Mouse (Mus musculus) heart, embryonic 15.5 days (tissue): ENCODE measurements around the gene Gm5105. TPM values are rescaled to one million over a fixed set of nuclear protein-coding genes. Genes with fewer than 3 reads are reported as not detected.

Experiments
- ATAC-seq: fragments of 200-750 bp; cut with Nextera tagmentation; replicated peaks from 2 replicates; pipeline ENCODE4 v1.8.0; 2017; ENCODE audit warnings: low read depth, moderate TSS enrichment; ENCODE audit not compliant: insufficient number of reproducible peaks, insufficient read depth, low FRiP score
- H3K27ac ChIP-seq: fragments of 300-500 bp; sonication (generic); 2 replicates; pipeline ENCODE4 v1.5.1; 2015; ENCODE audit warnings: mild to moderate bottlenecking, inconsistent platforms
- H3K27me3 ChIP-seq: fragments of 300-500 bp; sonication (generic); 2 replicates; pipeline ENCODE4 v1.6.1; 2015; ENCODE audit warnings: inconsistent platforms
- H3K36me3 ChIP-seq: fragments of 300-500 bp; sonication (generic); 2 replicates; pipeline ENCODE4 v1.6.1; 2015; ENCODE audit warnings: mild to moderate bottlenecking, inconsistent platforms
- H3K4me1 ChIP-seq: fragments of 300-500 bp; sonication (generic); replicated peaks from 2 replicates; pipeline ENCODE4 v1.6.1; 2015; ENCODE audit warnings: inconsistent platforms
- H3K4me2 ChIP-seq: fragments of 300-500 bp; sonication (generic); 2 replicates; pipeline ENCODE4 v1.6.1; 2015; ENCODE audit warnings: inconsistent platforms, mild to moderate bottlenecking, moderate library complexity
- H3K4me3 ChIP-seq: fragments of 300-500 bp; sonication (generic); 2 replicates; pipeline ENCODE4 v1.5.1; 2015; ENCODE audit warnings: mild to moderate bottlenecking, inconsistent platforms
- H3K9ac ChIP-seq: fragments of 300-500 bp; sonication (generic); 2 replicates; pipeline ENCODE4 v1.6.1; 2015; ENCODE audit warnings: mild to moderate bottlenecking, inconsistent platforms
- H3K9me3 ChIP-seq: fragments of 300-500 bp; sonication (generic); replicated peaks from 2 replicates; pipeline ENCODE4 v1.6.1; 2016; ENCODE audit warnings: inconsistent platforms
- WGBS: fragments of 180-500 bp; shearing (Covaris S2); methylation state at CpG from one replicate; pipeline ENCODE4 v1.1.7; 2015; ENCODE audit warnings: mixed read lengths; 5-methylcytosine and 5-hydroxymethylcytosine counted together
- polyA plus RNA-seq: library from polyadenylated mRNA; unstranded; fragments of >200 nt; fragmentation: Nextera tagmentation; extraction: Ambion mirVana; gene quantifications from 2 replicates; pipeline ENCODE4 v1.2.1, GENCODE M21; 2015

Gm5105 gene
- polyA plus RNA-seq, 1 experiment from 2014 or later, result 0.58 TPM

DNA sequence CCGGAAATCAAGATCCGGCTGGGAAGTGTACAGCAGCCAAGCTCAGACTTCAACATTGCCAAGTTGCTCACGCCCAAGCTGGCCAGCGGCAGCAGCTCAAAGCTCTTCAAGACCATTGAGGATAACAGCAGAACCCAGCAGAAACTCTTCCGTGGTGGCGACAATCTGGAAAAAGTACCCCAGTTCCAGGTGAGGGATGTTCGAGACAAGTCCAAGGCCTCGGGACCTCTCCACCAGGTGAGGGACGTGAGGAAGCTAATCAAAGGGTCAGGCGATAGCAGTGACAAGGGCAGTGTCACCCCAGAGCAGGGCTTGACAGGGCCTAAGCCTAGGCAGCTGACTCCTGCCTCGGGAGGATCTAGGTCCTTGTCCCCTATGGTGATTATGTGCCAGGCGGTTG lies 915 bp upstream of the Gm5105 start:
- Histone ChIP-seq H3K36me3 (no peaks in the 10 kb centered on the region), H3K9ac (peak overlapping the region; percentile 65), H3K9me3 (no peaks in the 10 kb centered on the region), H3K4me3 (peak overlapping the region; percentile 53), H3K4me2 (peak overlapping the region; percentile 76), H3K27me3 (no peaks in the 10 kb centered on the region), H3K27ac (peak overlapping the region; percentile 85), H3K4me1 (peaks cover 26% of the 10 kb centered on the region)
- WGBS, result 82% methylated on average over 12 of the region's 12 CpGs
- ATAC-seq, result no peak

- Histone ChIP-seq H3K9me3 (no peaks in the 10 kb centered on the region), H3K4me2 (peak overlapping the region; percentile 76), H3K4me1 (peaks cover 23% of the 10 kb centered on the region), H3K9ac (peak overlapping the region; percentile 65), H3K27me3 (no peaks in the 10 kb centered on the region), H3K4me3 (peak overlapping the region; percentile 53), H3K27ac (peak overlapping the region; percentile 96), H3K36me3 (no peaks in the 10 kb centered on the region)
- 67% methylated on average over 20 of the region's 20 CpGs for WGBS
- ATAC-seq, result no peak
These were observed 786 bp downstream of the Gm5105 start for GRCm38 (mm10) chr3:138066348-138066856.

- Histone ChIP-seq H3K36me3 (no peaks in the 10 kb centered on the region), H3K27ac (peak overlapping the region; percentile 96), H3K4me1 (peaks cover 27% of the 10 kb centered on the region), H3K4me3 (peak overlapping the region; percentile 53), H3K9ac (peak overlapping the region; percentile 65), H3K9me3 (no peaks in the 10 kb centered on the region), H3K27me3 (no peaks in the 10 kb centered on the region), H3K4me2 (peak overlapping the region; percentile 76)
- no peak for ATAC-seq
- WGBS, result 73% methylated on average over 16 of the region's 16 CpGs
These were observed 1.3 kb downstream of the Gm5105 start for GRCm38 (mm10) chr3:138065930-138066329.

GRCm38 (mm10) chr3:138064732-138065645 lies 2.2 kb downstream of the Gm5105 start, which contains the start of gene 1110002E22Rik:
Gene 1110002E22Rik (plus strand): TSS chr3:138065052.
- Histone ChIP-seq H3K27ac (peak within 1 kb of the TSS; percentile 96), H3K4me2 (peak within 1 kb of the TSS; percentile 76), H3K4me3 (peak within 1 kb of the TSS; percentile 53), H3K36me3 (no peaks in the 10 kb centered on the region), H3K4me1 (peaks cover 36% of the 10 kb centered on the region), H3K9me3 (no peaks in the 10 kb centered on the region), H3K27me3 (no peaks in the 10 kb centered on the region), H3K9ac (peak within 1 kb of the TSS; percentile 65)
- WGBS, result 44% methylated on average over 33 of the region's 33 CpGs
- ATAC-seq, result peak; percentile 48

- H3K36me3 ChIP-seq, result no peaks in the 10 kb centered on the region
- peak overlapping the region; percentile 13; the same call in 1 of the 2 replicates for H3K9ac ChIP-seq
- ATAC-seq, result peak; percentile 60
- H3K27me3 ChIP-seq, result no peaks in the 10 kb centered on the region
- no peak overlapping the region for H3K4me3 ChIP-seq
- peak overlapping the region; percentile 96 for H3K27ac ChIP-seq
- WGBS, result 29% methylated on average over 14 of the region's 14 CpGs
- no peaks in the 10 kb centered on the region for H3K9me3 ChIP-seq
- H3K4me1 ChIP-seq, result peaks cover 37% of the 10 kb centered on the region
- H3K4me2 ChIP-seq, result peak overlapping the region; percentile 76
These were observed 3.4 kb downstream of the Gm5105 start for GRCm38 (mm10) chr3:138063731-138064329.

GRCm38 (mm10) chr3:138062673-138063072 lies 4.5 kb downstream of the Gm5105 start:
- no peaks in the 10 kb centered on the region for H3K36me3 ChIP-seq
- WGBS, result 72% methylated on average over 4 of the region's 4 CpGs
- H3K4me2 ChIP-seq, result no peak overlapping the region
- no peaks in the 10 kb centered on the region for H3K9me3 ChIP-seq
- no peak overlapping the region for H3K9ac ChIP-seq
- no peaks in the 10 kb centered on the region for H3K27me3 ChIP-seq
- 0 out of 2 replicates have a peak overlapping the region, but pooled peaks have one; percentile 7 for H3K27ac ChIP-seq
- no peak for ATAC-seq
- H3K4me3 ChIP-seq, result no peak overlapping the region
- H3K4me1 ChIP-seq, result peaks cover 39% of the 10 kb centered on the region

- Histone ChIP-seq H3K27me3 (no peaks in the 10 kb centered on the region), H3K9me3 (no peaks in the 10 kb centered on the region), H3K9ac (no peak overlapping the region), H3K4me2 (no peak overlapping the region), H3K27ac (no peak overlapping the region), H3K4me1 (peaks cover 48% of the 10 kb centered on the region), H3K36me3 (no peaks in the 10 kb centered on the region), H3K4me3 (no peak overlapping the region)
- ATAC-seq, result no peak
- WGBS, result 72% methylated on average over 9 of the region's 9 CpGs
These were observed 5.8 kb downstream of the Gm5105 start for GRCm38 (mm10) chr3:138061205-138061911.

DNA sequence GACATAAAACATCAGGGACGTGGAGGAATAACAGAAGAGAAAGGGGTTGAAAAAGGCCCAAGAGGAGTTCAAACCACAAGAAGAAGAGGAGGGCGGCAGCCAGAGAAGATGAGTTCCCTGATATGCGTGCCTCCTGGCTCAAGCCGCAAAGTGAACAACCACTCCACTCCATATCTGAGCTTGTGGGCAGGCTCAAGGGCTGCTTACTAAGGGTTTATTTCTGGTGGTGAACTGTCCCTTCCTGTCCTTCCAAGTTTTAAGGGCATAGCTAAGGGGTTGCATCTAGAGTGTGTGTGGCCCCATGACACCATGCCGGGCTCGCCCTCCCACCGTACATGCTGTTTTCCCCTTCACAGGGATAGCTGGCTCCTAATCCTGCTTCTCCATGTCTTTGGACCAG lies 6.8 kb downstream of the Gm5105 start:
- peaks cover 46% of the 10 kb centered on the region for H3K4me1 ChIP-seq
- no peak overlapping the region for H3K9ac ChIP-seq
- ATAC-seq, result peak; percentile 47; the same call in 1 of the 2 replicates
- H3K27me3 ChIP-seq, result no peaks in the 10 kb centered on the region
- H3K4me3 ChIP-seq, result no peak overlapping the region
- peak overlapping the region; percentile 61 for H3K27ac ChIP-seq
- no peak overlapping the region; the same call in 1 of the 2 replicates for H3K4me2 ChIP-seq
- no peaks in the 10 kb centered on the region for H3K36me3 ChIP-seq
- no peaks in the 10 kb centered on the region for H3K9me3 ChIP-seq
- 55% methylated on average over 7 of the region's 7 CpGs for WGBS

DNA sequence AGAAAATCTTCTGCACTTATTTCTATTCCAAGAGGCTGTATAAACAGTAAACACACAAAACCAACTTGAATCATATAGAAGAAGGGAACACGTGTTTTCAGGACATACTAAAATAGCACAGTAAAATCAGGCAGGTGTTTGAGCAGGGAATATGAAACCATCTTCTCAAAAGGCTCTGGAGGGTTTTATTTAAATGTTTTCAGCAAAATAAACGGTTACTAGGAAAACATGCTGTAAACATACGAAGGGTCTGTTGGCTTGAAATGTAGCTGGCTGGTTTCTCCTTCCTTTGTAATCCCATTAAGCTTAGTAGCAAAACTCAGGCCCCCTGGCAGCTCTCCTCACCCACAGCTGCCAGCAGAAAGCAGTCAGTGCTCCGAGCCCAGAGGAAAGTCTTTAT lies 9.0 kb downstream of the Gm5105 start:
- Histone ChIP-seq H3K27ac (peak overlapping the region; percentile 42; the same call in 1 of the 2 replicates), H3K4me3 (no peak overlapping the region), H3K9ac (no peak overlapping the region), H3K27me3 (no peaks in the 10 kb centered on the region), H3K9me3 (no peaks in the 10 kb centered on the region), H3K4me2 (no peak overlapping the region), H3K4me1 (peaks cover 43% of the 10 kb centered on the region), H3K36me3 (no peaks in the 10 kb centered on the region)
- 71% methylated on average over 4 of the region's 4 CpGs for WGBS
- ATAC-seq, result no peak

- H3K9me3 ChIP-seq, result no peaks in the 10 kb centered on the region
- peaks cover 46% of the 10 kb centered on the region for H3K4me1 ChIP-seq
- ATAC-seq, result no peak
- no peak overlapping the region for H3K4me3 ChIP-seq
- no peaks in the 10 kb centered on the region for H3K27me3 ChIP-seq
- H3K9ac ChIP-seq, result no peak overlapping the region
- no peaks in the 10 kb centered on the region for H3K36me3 ChIP-seq
- 47% methylated on average over 7 of the region's 7 CpGs for WGBS
- peak overlapping the region; percentile 42; the same call in 1 of the 2 replicates for H3K27ac ChIP-seq
- no peak overlapping the region for H3K4me2 ChIP-seq
These were observed 10.2 kb downstream of the Gm5105 start for GRCm38 (mm10) chr3:138056976-138057375.

GRCm38 (mm10) chr3:138053969-138054368 lies 13.2 kb downstream of the Gm5105 start:
- ATAC-seq, result peak; percentile 95
- peak overlapping the region; percentile 20; the same call in 1 of the 2 replicates for H3K4me3 ChIP-seq

More at GRCm38 (mm10) chr3:138053969-138054368, 13.2 kb downstream of the Gm5105 start:
- H3K27ac ChIP-seq, result peak overlapping the region; percentile 96
- H3K4me2 ChIP-seq, result peak overlapping the region; percentile 51
- 13% methylated on average over 4 of the region's 4 CpGs for WGBS
- no peaks in the 10 kb centered on the region for H3K9me3 ChIP-seq
- H3K36me3 ChIP-seq, result no peaks in the 10 kb centered on the region
- peaks cover 36% of the 10 kb centered on the region for H3K4me1 ChIP-seq
- H3K9ac ChIP-seq, result peak overlapping the region; percentile 16; the same call in 1 of the 2 replicates
- no peaks in the 10 kb centered on the region for H3K27me3 ChIP-seq
